Mouse (Mus musculus): ENCODE measurements at regions not wholly inside any gene's neighbourhood (a gene's known extent, or its start where the extent isn't known, plus 50 kb on each side); places are given as distances from the start of the nearest gene placed in this dataset.

GRCm38 (mm10) chr2:178712391-178712892 is 282.1 kb downstream of the Cdh26 start:
- no peak for TF ChIP-seq CTCF (conservative IDR thresholded peaks at IDR 0.05 in 1 of 2, IDR thresholded peaks at IDR 0.05 in 1 of 2; ENCODE audit: low read depth in 2 of 2, low read length in 2 of 2)
- TF ChIP-seq TCF12 (IDR thresholded peaks at IDR 0.05; ENCODE audit: low read depth, low read length), result no peak
